ENCODE assay signal across 13 mouse cellular contexts in the genomic region with DNA sequence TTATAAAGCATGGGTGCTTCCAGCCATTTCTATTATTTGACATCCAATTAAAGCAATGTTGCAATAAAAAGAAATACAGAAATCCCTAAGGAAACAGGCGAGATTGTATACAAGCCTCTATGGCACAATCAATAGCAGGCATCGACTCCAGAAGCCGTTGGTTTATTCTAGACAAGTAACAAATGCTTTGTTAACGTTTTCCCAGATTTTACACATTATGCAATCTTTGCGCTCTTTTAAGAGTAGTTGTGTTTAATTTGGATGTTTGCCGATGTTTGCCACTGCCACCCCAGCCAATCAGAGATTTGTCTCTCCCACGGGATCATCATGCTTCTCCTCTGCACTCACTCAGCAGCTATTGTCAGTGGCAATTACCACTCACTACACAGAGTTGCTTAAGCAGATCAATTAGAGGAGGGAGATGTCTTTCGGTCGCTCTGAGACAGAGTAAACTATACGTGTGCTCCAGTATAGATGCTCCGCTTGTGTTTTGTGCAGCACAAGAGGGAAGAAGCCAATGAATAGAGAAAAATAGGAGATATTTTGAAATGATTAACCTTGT.
DNase-seq lines count a peak whose midpoint lies in the region; ATAC-seq and TF ChIP-seq lines count a peak whose summit lies in the region.
"Had no signal": no experiment of that assay in that cellular context is flagged by ENCODE, and none has a peak within 500 bp of the region (broad histone marks: within the 10 kb centered on the region; RNA-seq: fewer than 3 reads in every experiment).

No protein-coding gene starts in this region.

- TF ChIP-seq EP300 in lung, postnatal 0 days (IDR thresholded peaks at IDR 0.05), result no peak

- no peaks in the 10 kb centered on the region for H3K4me1 ChIP-seq in lung, postnatal 0 days (ENCODE audit: insufficient read depth, low read depth, low read length)
- H3K4me1 ChIP-seq in forebrain, postnatal 0 days (ENCODE audit: insufficient read depth), result no peaks in the 10 kb centered on the region
- no peaks in the 10 kb centered on the region for H3K4me1 ChIP-seq in neural tube, embryonic 15.5 days
- H3K4me1 ChIP-seq: limb, embryonic 15.5 days had no signal

- TF ChIP-seq CTCF in lung, postnatal 0 days (IDR thresholded peaks at IDR 0.05), result no peak
- TF ChIP-seq CTCF in forebrain, postnatal 0 days (IDR thresholded peaks at IDR 0.05; ENCODE audit: low read depth), result no peak

- no peaks in the 10 kb centered on the region for H3K27me3 ChIP-seq in lung, postnatal 0 days (replicated peaks; ENCODE audit: insufficient read depth, low read length)
- H3K27me3 ChIP-seq in forebrain, postnatal 0 days (ENCODE audit: insufficient read depth, low read length), result no peaks in the 10 kb centered on the region
- H3K27me3 ChIP-seq in neural tube, embryonic 15.5 days (replicated peaks), result no peaks in the 10 kb centered on the region
- H3K27me3 ChIP-seq: limb, embryonic 15.5 days had no signal

- no peak overlapping the region for H3K4me3 ChIP-seq in lung, postnatal 0 days (ENCODE audit: low read depth, low read length)
- H3K4me3 ChIP-seq in forebrain, postnatal 0 days (ENCODE audit: low read depth, low read length), result no peak overlapping the region
- H3K4me3 ChIP-seq in neural tube, embryonic 15.5 days (replicated peaks), result peak overlapping the region; percentile 13
- H3K4me3 ChIP-seq: limb, embryonic 15.5 days had no signal

- H3K9me3 ChIP-seq in lung, postnatal 0 days (ENCODE audit: low read length), result no peaks in the 10 kb centered on the region
- no peaks in the 10 kb centered on the region for H3K9me3 ChIP-seq in forebrain, postnatal 0 days (ENCODE audit: low read length)
- no peaks in the 10 kb centered on the region for H3K9me3 ChIP-seq in neural tube, embryonic 15.5 days (replicated peaks)
- H3K9me3 ChIP-seq: limb, embryonic 15.5 days had no signal

- H3K4me2 ChIP-seq in lung, postnatal 0 days (replicated peaks; ENCODE audit: low read depth, low read length), result no peak overlapping the region; the same call in 1 of the 2 replicates
- H3K4me2 ChIP-seq in forebrain, postnatal 0 days (ENCODE audit: low read depth), result peak overlapping the region; percentile 33
- peak overlapping the region; percentile 47 for H3K4me2 ChIP-seq in neural tube, embryonic 15.5 days
- H3K4me2 ChIP-seq: heart, embryonic 11.5 days; limb, embryonic 15.5 days had no signal

- 50% methylated on average over 11 of the region's 11 CpGs for WGBS in lung, postnatal 0 days
- WGBS in forebrain, postnatal 0 days, result 36% methylated on average over 11 of the region's 11 CpGs
- WGBS in neural tube, embryonic 15.5 days, result 43% methylated on average over 11 of the region's 11 CpGs

- ATAC-seq in frontal cortex, adult (ENCODE audit: low TSS enrichment), result 0 out of 2 replicates have a peak, but pooled peaks have one; percentile 27
- ATAC-seq in lung, postnatal 0 days, result no peak
- ATAC-seq in forebrain, postnatal 0 days, result peak; percentile 50; the same call in 1 of the 2 replicates
- peak; percentile 80 for ATAC-seq in neural tube, embryonic 15.5 days (ENCODE audit: low FRiP score)
- ATAC-seq: intestine, postnatal 0 days had no signal

- no peaks in the 10 kb centered on the region for H3K36me3 ChIP-seq in lung, postnatal 0 days (ENCODE audit: insufficient read depth, low read length)
- H3K36me3 ChIP-seq in forebrain, postnatal 0 days (ENCODE audit: insufficient read depth), result no peaks in the 10 kb centered on the region
- no peaks in the 10 kb centered on the region for H3K36me3 ChIP-seq in neural tube, embryonic 15.5 days
- H3K36me3 ChIP-seq: limb, embryonic 15.5 days had no signal

- no peak overlapping the region for H3K27ac ChIP-seq in lung, postnatal 0 days (ENCODE audit: low read length)
- H3K27ac ChIP-seq in forebrain, postnatal 0 days (ENCODE audit: low read depth, low read length), result no peak overlapping the region
- peak overlapping the region; percentile 23; the same call in 1 of the 2 replicates for H3K27ac ChIP-seq in neural tube, embryonic 15.5 days (replicated peaks)
- H3K27ac ChIP-seq: kidney, postnatal 0 days; limb, embryonic 15.5 days had no signal

- H3K9ac ChIP-seq in lung, postnatal 0 days (replicated peaks; ENCODE audit: low read depth), result no peak overlapping the region
- H3K9ac ChIP-seq in forebrain, postnatal 0 days, result no peak overlapping the region
- H3K9ac ChIP-seq in neural tube, embryonic 15.5 days (replicated peaks), result no peak overlapping the region
- H3K9ac ChIP-seq: limb, embryonic 15.5 days had no signal

- DNase-seq in frontal cortex, adult 2 months (ENCODE audit: extremely low spot score in 1 of 2, low spot score in 1 of 2), result no peak
- peak; percentile 7 for DNase-seq in lung, postnatal 0 days (ENCODE audit: low spot score)
- no peak for DNase-seq in lung, adult 18-20 months
- DNase-seq in forebrain, postnatal 0 days, result peak; percentile 40
- no peak for DNase-seq in thymus, postnatal 25 days
- DNase-seq: cerebellum, adult 9-10 months; gastrocnemius, postnatal 36 days had no signal

Comparison
In these comparisons a context has a peak if more than half of its experiments do, and no peak if none do; other contexts are left out.
1. DNase-seq: peak in lung, postnatal 0 days (single experiment) and forebrain, postnatal 0 days (single experiment); none in frontal cortex, adult 2 months (0 of 2), lung, adult 18-20 months (0 of 2) and thymus, postnatal 25 days (single experiment).